Mouse (Mus musculus): ENCODE data around the gene Fnip2. TPM values are rescaled to one million over a fixed set of nuclear protein-coding genes. Genes with fewer than 3 reads are reported as not detected.
"Not testable (repeated sequence)": the region's sequence is repeated elsewhere in the genome, so short reads cannot be mapped to it uniquely, and the experiment has no call there.

The Fnip2 gene
- polyA plus RNA-seq, 1 experiment from 2014 or later, result 7.4 TPM

GRCm38 (mm10) chr3:79472362-79472761 lies 95.2 kb downstream of the Fnip2 start:
- 97% methylated on average over 5 of the region's 5 CpGs for WGBS
- H3K4me3 ChIP-seq (ENCODE audit: low read depth, low read length), result no peak overlapping the region
- no peaks in the 10 kb centered on the region for H3K9me3 ChIP-seq (ENCODE audit: control insufficient read depth, low read depth, low read length)
- no peaks in the 10 kb centered on the region; the same call in 1 of the 2 replicates for H3K36me3 ChIP-seq (ENCODE audit: control insufficient read depth, insufficient read depth, low read length)
- no peak overlapping the region for H3K9ac ChIP-seq (replicated peaks; ENCODE audit: low read depth, low read length)
- no peak overlapping the region for H3K27ac ChIP-seq (ENCODE audit: low read length)
- H3K27me3 ChIP-seq (ENCODE audit: control insufficient read depth, insufficient read depth, low read length), result no peaks in the 10 kb centered on the region
- H3K4me1 ChIP-seq (ENCODE audit: control insufficient read depth, insufficient read depth, low read length), result no peaks in the 10 kb centered on the region
- ATAC-seq (ENCODE audit: insufficient number of reproducible peaks, insufficient read depth, low FRiP score, low read depth), result no peak
- no peak overlapping the region for H3K4me2 ChIP-seq (replicated peaks; ENCODE audit: low read depth, low read length)

- Histone ChIP-seq H3K4me2 (replicated peaks; ENCODE audit: low read depth, low read length) (no peak overlapping the region), H3K27me3 (ENCODE audit: control insufficient read depth, insufficient read depth, low read length) (no peaks in the 10 kb centered on the region), H3K9me3 (ENCODE audit: control insufficient read depth, low read depth, low read length) (no peaks in the 10 kb centered on the region), H3K9ac (replicated peaks; ENCODE audit: low read depth, low read length) (no peak overlapping the region), H3K4me3 (ENCODE audit: low read depth, low read length) (no peak overlapping the region), H3K36me3 (ENCODE audit: control insufficient read depth, insufficient read depth, low read length) (no peaks in the 10 kb centered on the region; the same call in 1 of the 2 replicates), H3K4me1 (ENCODE audit: control insufficient read depth, insufficient read depth, low read length) (no peaks in the 10 kb centered on the region), H3K27ac (ENCODE audit: low read length) (no peak overlapping the region)
- no peak for ATAC-seq (ENCODE audit: insufficient number of reproducible peaks, insufficient read depth, low FRiP score, low read depth)
- 99% methylated on average over 5 of the region's 5 CpGs for WGBS
These were observed 98.2 kb downstream of the Fnip2 start for GRCm38 (mm10) chr3:79469440-79469839.

- H3K4me2 ChIP-seq (replicated peaks; ENCODE audit: low read depth, low read length), result no peak overlapping the region
- no peaks in the 10 kb centered on the region for H3K9me3 ChIP-seq (ENCODE audit: control insufficient read depth, low read depth, low read length)
- H3K4me3 ChIP-seq (ENCODE audit: low read depth, low read length), result no peak overlapping the region
- no peaks in the 10 kb centered on the region for H3K27me3 ChIP-seq (ENCODE audit: control insufficient read depth, insufficient read depth, low read length)
- 85% methylated on average over 14 of the region's 14 CpGs for WGBS
- H3K27ac ChIP-seq (ENCODE audit: low read length), result no peak overlapping the region
- H3K9ac ChIP-seq (replicated peaks; ENCODE audit: low read depth, low read length), result no peak overlapping the region
- ATAC-seq (ENCODE audit: insufficient number of reproducible peaks, insufficient read depth, low FRiP score, low read depth), result no peak
- H3K36me3 ChIP-seq (ENCODE audit: control insufficient read depth, insufficient read depth, low read length), result peaks cover 19% of the 10 kb centered on the region
- H3K4me1 ChIP-seq (ENCODE audit: control insufficient read depth, insufficient read depth, low read length), result no peaks in the 10 kb centered on the region
These were observed 108.8 kb downstream of the Fnip2 start for GRCm38 (mm10) chr3:79458651-79459275.

- Histone ChIP-seq H3K27me3 (ENCODE audit: control insufficient read depth, insufficient read depth, low read length) (no peaks in the 10 kb centered on the region), H3K4me1 (ENCODE audit: control insufficient read depth, insufficient read depth, low read length) (no peaks in the 10 kb centered on the region), H3K9me3 (ENCODE audit: control insufficient read depth, low read depth, low read length) (no peaks in the 10 kb centered on the region), H3K4me2 (replicated peaks; ENCODE audit: low read depth, low read length) (no peak overlapping the region), H3K27ac (ENCODE audit: low read length) (no peak overlapping the region), H3K36me3 (ENCODE audit: control insufficient read depth, insufficient read depth, low read length) (peaks cover 15% of the 10 kb centered on the region), H3K4me3 (ENCODE audit: low read depth, low read length) (no peak overlapping the region), H3K9ac (replicated peaks; ENCODE audit: low read depth, low read length) (no peak overlapping the region)
- no peak for ATAC-seq (ENCODE audit: insufficient number of reproducible peaks, insufficient read depth, low FRiP score, low read depth)
- 31% methylated on average over 11 of the region's 11 CpGs for WGBS
These were observed 111.8 kb downstream of the Fnip2 start for GRCm38 (mm10) chr3:79455761-79456160.

GRCm38 (mm10) chr3:79452696-79453263 lies 114.8 kb downstream of the Fnip2 start:
- Histone ChIP-seq H3K4me1 (ENCODE audit: control insufficient read depth, insufficient read depth, low read length) (no peaks in the 10 kb centered on the region), H3K36me3 (ENCODE audit: control insufficient read depth, insufficient read depth, low read length) (no peaks in the 10 kb centered on the region), H3K9me3 (ENCODE audit: control insufficient read depth, low read depth, low read length) (no peaks in the 10 kb centered on the region), H3K4me3 (ENCODE audit: low read depth, low read length) (no peak overlapping the region), H3K27ac (ENCODE audit: low read length) (no peak overlapping the region), H3K27me3 (ENCODE audit: control insufficient read depth, insufficient read depth, low read length) (no peaks in the 10 kb centered on the region), H3K9ac (replicated peaks; ENCODE audit: low read depth, low read length) (no peak overlapping the region), H3K4me2 (replicated peaks; ENCODE audit: low read depth, low read length) (no peak overlapping the region)
- WGBS, result 86% methylated on average over 14 of the region's 14 CpGs
- no peak for ATAC-seq (ENCODE audit: insufficient number of reproducible peaks, insufficient read depth, low FRiP score, low read depth)

GRCm38 (mm10) chr3:79449361-79449760 lies 118.2 kb downstream of the Fnip2 start:
- H3K9me3 ChIP-seq (ENCODE audit: control insufficient read depth, low read depth, low read length), result no peaks in the 10 kb centered on the region
- no peak overlapping the region for H3K4me3 ChIP-seq (ENCODE audit: low read depth, low read length)
- no peak for ATAC-seq (ENCODE audit: insufficient number of reproducible peaks, insufficient read depth, low FRiP score, low read depth)
- WGBS, result 77% methylated on average over 7 of the region's 7 CpGs
- no peaks in the 10 kb centered on the region for H3K4me1 ChIP-seq (ENCODE audit: control insufficient read depth, insufficient read depth, low read length)
- H3K36me3 ChIP-seq (ENCODE audit: control insufficient read depth, insufficient read depth, low read length), result no peaks in the 10 kb centered on the region
- H3K9ac ChIP-seq (replicated peaks; ENCODE audit: low read depth, low read length), result no peak overlapping the region
- no peak overlapping the region for H3K4me2 ChIP-seq (replicated peaks; ENCODE audit: low read depth, low read length)
- H3K27me3 ChIP-seq (ENCODE audit: control insufficient read depth, insufficient read depth, low read length), result no peaks in the 10 kb centered on the region
- no peak overlapping the region for H3K27ac ChIP-seq (ENCODE audit: low read length)

GRCm38 (mm10) chr3:79448421-79448820 lies 119.2 kb downstream of the Fnip2 start:
- ATAC-seq (ENCODE audit: insufficient number of reproducible peaks, insufficient read depth, low FRiP score, low read depth), result no peak
- Histone ChIP-seq H3K4me3 (ENCODE audit: low read depth, low read length) (no peak overlapping the region), H3K27ac (ENCODE audit: low read length) (no peak overlapping the region), H3K9me3 (ENCODE audit: control insufficient read depth, low read depth, low read length) (no peaks in the 10 kb centered on the region), H3K27me3 (ENCODE audit: control insufficient read depth, insufficient read depth, low read length) (no peaks in the 10 kb centered on the region), H3K4me2 (replicated peaks; ENCODE audit: low read depth, low read length) (no peak overlapping the region), H3K4me1 (ENCODE audit: control insufficient read depth, insufficient read depth, low read length) (no peaks in the 10 kb centered on the region), H3K9ac (replicated peaks; ENCODE audit: low read depth, low read length) (no peak overlapping the region), H3K36me3 (ENCODE audit: control insufficient read depth, insufficient read depth, low read length) (no peaks in the 10 kb centered on the region)
- 82% methylated on average over 5 of the region's 5 CpGs for WGBS

GRCm38 (mm10) chr3:79446648-79447047 lies 120.9 kb downstream of the Fnip2 start:
- not testable (repeated sequence) for H3K9ac ChIP-seq (replicated peaks; ENCODE audit: low read depth, low read length); H3K27me3 ChIP-seq (ENCODE audit: control insufficient read depth, insufficient read depth, low read length); H3K36me3 ChIP-seq (ENCODE audit: control insufficient read depth, insufficient read depth, low read length); H3K4me2 ChIP-seq (replicated peaks; ENCODE audit: low read depth, low read length); H3K27ac ChIP-seq (ENCODE audit: low read length); H3K4me3 ChIP-seq (ENCODE audit: low read depth, low read length); H3K9me3 ChIP-seq (ENCODE audit: control insufficient read depth, low read depth, low read length); ATAC-seq (ENCODE audit: insufficient number of reproducible peaks, insufficient read depth, low FRiP score, low read depth); H3K4me1 ChIP-seq (ENCODE audit: control insufficient read depth, insufficient read depth, low read length)
- 85% methylated on average over 3 of the region's 3 CpGs for WGBS

GRCm38 (mm10) chr3:79446124-79446523 lies 121.5 kb downstream of the Fnip2 start:
- H3K4me2 ChIP-seq (replicated peaks; ENCODE audit: low read depth, low read length), result no peak overlapping the region
- no peak for ATAC-seq (ENCODE audit: insufficient number of reproducible peaks, insufficient read depth, low FRiP score, low read depth)
- no peak overlapping the region for H3K4me3 ChIP-seq (ENCODE audit: low read depth, low read length)
- H3K9me3 ChIP-seq (ENCODE audit: control insufficient read depth, low read depth, low read length), result no peaks in the 10 kb centered on the region
- H3K27ac ChIP-seq (ENCODE audit: low read length), result no peak overlapping the region
- no peaks in the 10 kb centered on the region for H3K36me3 ChIP-seq (ENCODE audit: control insufficient read depth, insufficient read depth, low read length)
- no peak overlapping the region for H3K9ac ChIP-seq (replicated peaks; ENCODE audit: low read depth, low read length)
- 91% methylated on average over 4 of the region's 4 CpGs for WGBS
- H3K27me3 ChIP-seq (ENCODE audit: control insufficient read depth, insufficient read depth, low read length), result no peaks in the 10 kb centered on the region
- H3K4me1 ChIP-seq (ENCODE audit: control insufficient read depth, insufficient read depth, low read length), result no peaks in the 10 kb centered on the region

Data from stomach, embryonic 14.5 days (tissue).